Mouse (Mus musculus) cerebellum, postnatal 10 days (tissue): ENCODE results near the gene Cars.

Experiments used
- DNase-seq, 2 experiments: peaks; one replicate each; pipeline ENCODE4 v3.0.0; 2021; ENCODE audit warnings: mixed read lengths in 2 of 2

Gene Cars

DNA sequence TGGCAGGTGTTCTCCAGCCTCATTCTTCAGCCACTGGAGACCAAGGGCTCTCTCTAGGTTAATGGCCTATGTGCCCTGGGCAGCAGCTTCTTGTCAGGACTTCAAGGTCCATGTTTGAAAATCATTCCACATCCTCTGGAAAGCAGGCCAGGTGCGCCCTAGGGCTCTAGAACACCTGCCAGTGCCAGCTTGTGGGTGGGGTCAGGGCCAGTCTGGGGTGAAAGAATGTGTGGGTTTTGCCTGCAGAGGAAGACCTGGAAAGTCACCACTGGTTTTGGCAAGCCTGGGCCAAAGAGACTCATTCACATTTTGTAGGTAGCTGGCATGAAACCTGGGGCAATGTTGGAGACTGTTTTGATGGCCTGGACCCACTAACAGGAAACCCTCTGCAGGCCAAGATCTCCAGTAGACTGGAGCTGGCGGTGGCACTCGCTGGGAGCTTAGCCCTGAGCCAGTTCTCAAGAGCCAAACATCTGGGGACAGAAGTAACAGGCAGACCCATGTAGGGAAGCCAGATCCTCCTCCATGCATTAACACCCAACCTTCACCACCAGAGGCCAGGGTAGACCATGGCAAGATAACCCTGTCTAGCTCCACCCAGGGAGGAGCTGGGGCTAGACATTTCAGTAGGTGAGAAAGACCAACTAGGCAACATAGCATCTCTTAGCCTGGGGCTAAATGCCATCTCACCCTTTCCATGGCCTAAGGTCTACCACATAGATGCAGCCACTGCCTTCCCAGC, 89.1 kb downstream of the Cars start:
- DNase-seq, result no peak

GRCm38 (mm10) chr7:143509566-143509965, 90.3 kb downstream of the Cars start:
- no peak for DNase-seq
